Mouse (Mus musculus) lung, postnatal 25 days (tissue): ENCODE results near the gene Dnaic1.

Source experiments
- DNase-seq: peaks from one replicate; pipeline ENCODE4 v3.0.0; 2022; ENCODE audit warnings: low spot score

Gene Dnaic1

GRCm38 (mm10) chr4:41569411-41569885, at the start of gene Dnaic1, which contains the start of gene Fam219a:
TSS of gene Dnaic1 (plus strand) at chr4:41569775.
TSS of gene Fam219a (minus strand) at chr4:41569538.
- DNase-seq = peak; percentile 99

DNA sequence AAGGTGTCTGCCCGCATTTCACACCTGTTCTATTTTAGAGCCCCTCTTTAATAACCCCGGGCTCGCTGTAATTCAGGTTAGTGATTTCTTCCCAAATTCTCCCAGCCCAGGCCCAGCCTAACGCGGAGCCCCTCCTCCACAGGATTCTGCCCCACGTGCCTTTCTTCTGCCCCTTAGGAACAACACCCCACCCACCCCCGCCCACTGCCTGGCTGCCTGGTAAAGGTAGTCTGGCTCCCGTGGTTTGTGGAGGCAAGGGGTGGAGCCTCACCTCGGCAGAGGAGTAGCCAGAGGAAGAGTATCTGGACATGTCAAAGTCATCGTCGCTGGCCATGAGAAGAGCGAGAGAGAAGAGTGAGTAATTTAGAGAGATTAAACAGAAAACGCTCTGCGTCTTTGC, 48.9 kb upstream of the Dnaic1 start:
- DNase-seq = no peak

DNA sequence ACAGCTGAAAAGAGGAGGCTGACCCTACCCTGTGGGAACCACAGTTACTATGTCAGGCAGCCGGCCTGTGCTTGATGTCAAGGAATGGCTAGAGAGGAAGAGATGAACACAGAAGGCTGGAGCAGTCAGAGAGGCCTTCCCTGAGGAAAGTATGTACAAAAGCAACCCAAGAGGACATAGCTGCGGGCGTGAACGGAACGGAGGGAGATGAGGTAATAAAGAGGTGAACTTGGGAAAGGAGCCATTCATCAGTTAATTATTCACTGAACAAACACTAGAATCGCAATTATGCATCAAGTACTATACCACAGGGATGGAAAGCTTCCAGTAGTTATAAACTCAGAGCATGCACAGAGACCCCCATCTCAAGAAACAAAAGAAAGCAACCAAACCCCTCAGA, 47.4 kb upstream of the Dnaic1 start:
- peak; percentile 19 for DNase-seq

- peak; percentile 42 for DNase-seq
Measured at GRCm38 (mm10) chr4:41522788-41523187, 46.8 kb upstream of the Dnaic1 start.

DNA sequence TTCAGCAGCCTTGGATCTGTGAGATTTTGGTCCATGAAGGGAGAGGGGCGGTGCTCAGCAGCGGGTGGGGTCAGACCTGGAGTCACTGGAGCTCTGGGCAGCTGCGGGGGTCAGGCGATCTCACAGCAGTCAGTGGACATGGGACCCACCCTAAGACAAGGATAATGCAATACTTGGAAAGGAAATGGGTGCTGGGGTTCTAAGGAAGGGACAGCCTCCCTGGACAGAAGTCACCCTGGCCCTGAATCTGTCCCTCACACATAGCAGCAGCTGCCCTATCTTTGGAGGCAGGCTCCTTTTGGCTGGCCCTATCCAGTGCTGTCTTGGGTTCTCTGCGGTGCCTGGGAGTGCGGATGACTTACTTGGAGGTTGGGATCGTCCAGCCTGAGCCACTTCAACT, 45.7 kb upstream of the Dnaic1 start:
- no peak for DNase-seq

DNA sequence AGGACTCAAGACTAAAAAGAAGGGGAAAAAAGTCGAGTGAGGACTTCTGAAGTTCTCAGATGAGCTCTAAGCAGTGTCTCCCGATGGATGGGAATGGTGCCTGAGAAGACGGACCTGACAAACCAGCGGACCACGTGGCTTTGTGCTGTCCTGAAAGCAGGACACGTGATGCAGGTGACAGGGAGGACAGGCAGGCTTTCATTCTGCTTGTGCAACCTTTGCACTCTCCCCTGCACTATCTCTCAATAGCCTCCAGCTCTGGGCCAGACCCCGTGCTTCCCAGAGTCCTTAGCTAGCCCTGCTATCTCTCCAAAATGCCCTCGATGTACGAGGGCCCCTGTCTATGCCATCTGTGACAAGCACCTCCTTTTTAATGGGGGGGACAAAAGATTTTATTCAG, 44.7 kb upstream of the Dnaic1 start:
- DNase-seq = no peak

- DNase-seq = no peak
Measured at GRCm38 (mm10) chr4:41526553-41526952, 43.0 kb upstream of the Dnaic1 start.

DNA sequence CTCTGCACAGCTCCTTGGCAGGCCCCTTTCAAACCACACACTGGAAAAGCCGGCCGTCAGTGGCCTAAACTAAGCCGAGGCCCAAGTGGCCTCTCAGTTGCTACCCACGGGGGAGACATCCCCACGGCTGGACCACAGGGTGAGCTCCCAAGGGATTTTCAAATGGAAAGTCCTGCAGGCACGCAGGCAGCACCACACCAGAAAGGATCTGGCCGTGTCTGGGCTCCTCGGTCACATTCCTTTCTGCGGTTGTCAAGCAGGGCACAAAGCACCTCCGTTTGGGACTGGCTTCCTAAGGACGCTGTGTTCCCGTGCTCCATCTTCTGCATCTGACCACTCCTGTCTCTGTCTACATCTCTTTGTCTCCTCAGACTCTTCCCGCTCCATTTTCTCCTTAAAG, 42.5 kb upstream of the Dnaic1 start:
- no peak for DNase-seq

GRCm38 (mm10) chr4:41527996-41528395, 41.6 kb upstream of the Dnaic1 start:
- no peak for DNase-seq

DNA sequence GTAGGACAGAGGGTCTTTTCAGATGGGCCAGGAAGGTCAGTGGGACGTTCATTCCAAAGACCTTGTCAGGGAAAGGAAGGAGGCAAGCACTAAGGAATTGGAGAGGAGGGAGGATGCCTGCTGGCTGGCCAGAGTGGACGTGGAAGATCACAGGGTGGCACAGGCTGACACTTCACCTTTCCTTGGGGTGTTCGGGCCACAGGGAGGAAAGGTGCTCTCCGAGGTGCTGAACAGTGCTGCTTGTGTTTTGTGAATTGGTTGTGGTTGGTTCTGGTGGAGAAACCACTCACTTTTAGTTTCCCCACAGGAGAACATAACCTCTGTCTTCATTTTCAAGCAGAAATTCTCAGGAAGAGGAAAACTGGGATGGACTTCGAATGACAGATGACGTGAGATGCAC, 37.2 kb upstream of the Dnaic1 start:
- no peak for DNase-seq

GRCm38 (mm10) chr4:41534866-41535265, 34.7 kb upstream of the Dnaic1 start:
- peak; percentile 9 for DNase-seq

GRCm38 (mm10) chr4:41542136-41542535, 27.4 kb upstream of the Dnaic1 start:
- no peak for DNase-seq

DNA sequence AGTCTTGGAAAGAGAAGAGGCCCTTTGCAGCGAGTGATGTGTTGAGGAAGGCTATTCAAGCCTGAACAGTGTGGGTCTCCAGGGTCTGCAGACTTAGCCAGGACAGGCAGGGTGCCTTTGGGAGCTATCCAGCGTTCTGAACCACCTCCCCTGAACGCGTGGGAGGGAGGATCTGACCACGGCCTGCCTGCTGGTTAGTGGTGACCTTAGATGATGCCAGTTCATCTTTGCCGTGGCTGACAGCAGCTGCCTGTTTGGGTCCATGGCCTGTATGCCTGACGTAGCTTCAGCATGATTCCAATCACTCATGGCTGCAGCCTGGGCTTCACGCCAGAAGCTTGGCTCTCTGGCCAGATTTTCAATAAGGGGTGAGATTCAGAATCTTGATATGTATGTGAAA, 23.6 kb upstream of the Dnaic1 start:
- peak; percentile 14 for DNase-seq

GRCm38 (mm10) chr4:41547086-41547485, 22.5 kb upstream of the Dnaic1 start:
- no peak for DNase-seq

DNA sequence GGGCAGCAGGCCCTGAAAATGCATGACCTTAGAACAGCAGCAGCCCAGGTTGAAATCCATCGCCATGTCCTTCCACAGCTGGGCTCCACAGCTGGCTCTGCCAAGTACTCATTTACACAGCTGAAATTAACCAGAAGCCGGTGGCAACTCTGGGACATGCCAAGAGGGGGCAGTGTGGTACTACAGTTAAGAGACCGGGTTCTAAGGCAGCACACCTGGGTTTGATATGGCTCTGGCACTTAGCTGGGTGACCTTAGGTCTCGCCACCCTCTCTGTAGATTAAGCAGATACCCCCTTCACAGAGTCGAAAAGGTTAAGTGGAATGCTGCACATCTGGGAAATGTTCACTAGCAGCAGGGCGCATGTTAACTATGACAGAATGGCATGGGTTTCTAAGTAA, 17.0 kb upstream of the Dnaic1 start:
- DNase-seq = peak; percentile 74

- DNase-seq = no peak
Measured at GRCm38 (mm10) chr4:41553116-41553515, 16.5 kb upstream of the Dnaic1 start.

DNA sequence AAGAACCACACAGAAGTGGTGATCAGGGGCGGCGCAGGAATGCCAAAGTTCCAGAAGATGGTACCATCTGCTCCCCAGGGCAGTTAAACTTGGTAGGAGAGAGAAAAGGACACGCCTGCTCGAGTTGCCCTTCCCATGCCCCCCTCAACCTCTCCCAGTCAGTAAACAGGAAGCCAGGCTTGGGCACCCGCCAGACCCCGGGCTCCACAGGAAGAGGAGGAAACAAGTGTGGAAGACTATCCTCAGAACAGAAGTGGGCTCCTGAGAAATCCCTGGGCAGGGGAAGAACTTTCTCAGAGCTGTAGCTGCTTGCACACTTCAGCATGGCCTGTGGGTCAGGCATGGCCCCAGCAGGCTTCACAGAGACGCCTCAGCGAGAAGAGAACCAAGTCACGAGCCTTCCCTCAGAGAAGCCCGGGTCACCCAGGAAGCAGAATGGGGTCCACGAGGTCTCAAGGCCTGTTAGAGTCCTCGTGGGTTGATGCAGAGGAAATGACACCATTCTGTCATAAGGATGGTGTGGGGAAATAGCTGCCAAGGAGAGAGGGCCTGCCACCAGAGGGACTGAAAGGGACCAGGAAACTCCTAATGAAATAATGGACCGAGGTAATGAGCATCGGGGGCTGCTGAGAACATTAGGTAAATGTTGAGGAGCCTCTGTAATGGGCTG, 14.4 kb upstream of the Dnaic1 start:
- peak; percentile 90 for DNase-seq

GRCm38 (mm10) chr4:41556311-41556953, 13.1 kb upstream of the Dnaic1 start:
- DNase-seq = no peak

DNA sequence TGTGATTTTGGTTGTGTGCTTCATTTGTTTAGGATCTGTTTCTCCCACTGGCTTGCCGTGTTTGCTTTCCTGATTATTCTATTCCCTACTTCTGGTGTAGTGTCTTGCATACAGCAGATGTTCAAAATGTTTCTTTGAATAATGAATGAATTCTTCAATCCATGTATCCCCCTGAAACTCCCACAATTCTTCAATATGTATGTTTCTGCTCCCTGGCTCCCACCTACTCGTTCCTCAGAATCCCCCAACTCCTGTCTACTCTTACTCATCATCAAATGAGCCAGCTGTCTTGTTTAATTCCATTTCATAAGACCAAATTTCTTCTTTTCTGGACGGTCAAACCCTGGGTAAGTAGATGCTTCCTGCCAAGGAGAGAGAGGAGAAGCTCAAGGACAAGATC, 12.5 kb upstream of the Dnaic1 start:
- DNase-seq = no peak

DNA sequence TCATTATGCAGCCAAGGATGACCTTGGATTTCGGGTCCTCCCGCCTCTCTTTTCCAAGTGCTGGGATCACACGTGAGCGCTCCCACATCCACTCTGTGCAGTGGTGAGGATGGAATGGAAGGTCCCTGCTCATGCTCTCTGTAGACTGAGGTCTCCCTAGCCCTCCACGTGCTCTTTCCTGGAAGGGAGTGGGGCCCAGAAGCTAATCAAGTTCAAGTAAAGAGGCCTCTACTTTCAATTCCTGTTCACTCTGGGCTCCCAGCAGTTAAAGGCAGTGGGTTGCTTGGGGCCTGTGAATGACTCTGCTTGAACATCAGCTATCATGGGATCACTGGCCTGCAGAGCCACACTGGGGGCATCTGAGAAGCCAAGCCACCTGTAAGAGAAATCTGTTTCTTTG, 6.3 kb upstream of the Dnaic1 start:
- DNase-seq = no peak

GRCm38 (mm10) chr4:41566123-41566522, 3.5 kb upstream of the Dnaic1 start:
- no peak for DNase-seq

DNA sequence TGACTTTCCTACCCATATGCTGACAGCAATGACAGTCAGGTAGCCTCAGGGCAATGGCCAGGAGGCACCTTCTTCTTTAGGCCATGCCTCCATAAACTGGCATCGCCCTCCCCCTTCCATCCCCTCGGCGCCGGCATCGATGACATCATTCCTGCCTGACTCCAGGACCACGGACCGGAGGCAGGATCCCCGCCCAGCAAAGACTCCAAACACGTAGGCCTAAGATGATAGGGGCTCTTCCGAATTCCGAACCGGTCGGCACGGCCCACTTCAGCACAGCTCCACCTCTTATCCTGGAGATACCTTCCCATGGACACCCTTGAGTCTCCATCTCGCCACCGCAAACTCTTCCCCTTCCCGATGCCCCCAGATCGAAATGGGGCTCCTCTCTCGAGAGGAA, 1.3 kb upstream of the Dnaic1 start:
- peak; percentile 69 for DNase-seq

- peak; percentile 21 for DNase-seq
Measured at GRCm38 (mm10) chr4:41568682-41569410, 729 bp upstream of the Dnaic1 start.
